Mouse (Mus musculus) gastrocnemius, postnatal 14 days (tissue): Measurements from ENCODE around the gene Sult4a1. TPM values are rescaled to one million over a fixed set of nuclear protein-coding genes. Genes with fewer than 3 reads are reported as not detected.
"Not testable (repeated sequence)": the region's sequence is repeated elsewhere in the genome, so short reads cannot be mapped to it uniquely, and the experiment has no call there.

Experiments used
- DNase-seq: peaks from one replicate; pipeline ENCODE4 v3.0.0; 2021; ENCODE audit warnings: mixed read lengths
- intact Hi-C: fragments of 180-260 bp; cut with DNase I; formaldehyde crosslinking; loops from one replicate; pipeline ENCODE4 v1.15.1; 2025; ENCODE audit warnings: low total_unique reads
- total RNA-seq, 2 experiments: library from RNA; stranded (reverse); gene quantifications; 2 replicates each; pipeline ENCODE4 v1.2.3; 2021

Sult4a1 gene
- total RNA-seq, 2 experiments from 2014 or later: 0.09 TPM; not detected in 1

DNA sequence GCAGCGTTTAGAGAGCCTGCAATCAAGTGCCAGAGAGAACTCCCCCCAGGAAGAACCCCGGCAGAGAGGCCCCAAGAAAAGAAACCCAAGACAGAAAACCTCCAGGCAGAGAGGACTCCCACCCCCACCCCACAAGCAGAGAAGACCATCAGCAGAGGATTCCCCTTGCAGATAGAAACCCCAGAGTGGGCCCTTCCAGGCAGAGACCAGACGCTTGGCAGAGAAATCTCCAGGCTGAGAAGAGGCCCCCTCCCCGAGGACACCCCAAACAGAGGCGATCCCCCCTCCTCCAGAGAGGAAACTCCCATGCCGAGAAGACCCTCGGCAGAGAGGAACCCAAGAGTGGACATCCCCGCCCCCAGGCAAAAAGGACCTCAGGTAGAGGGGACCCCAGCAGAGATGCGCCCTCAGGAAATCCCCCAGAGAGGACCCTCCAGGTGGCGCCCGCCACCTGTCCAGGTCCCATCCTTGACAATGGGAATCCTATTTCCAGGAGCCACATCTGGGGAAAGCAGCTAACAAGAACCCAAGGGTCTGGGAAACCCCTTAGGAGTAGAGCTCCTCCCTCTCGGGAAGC, 458 bp upstream of the Sult4a1 start:
- intact Hi-C loops: no loop called here
- DNase-seq: no peak

DNA sequence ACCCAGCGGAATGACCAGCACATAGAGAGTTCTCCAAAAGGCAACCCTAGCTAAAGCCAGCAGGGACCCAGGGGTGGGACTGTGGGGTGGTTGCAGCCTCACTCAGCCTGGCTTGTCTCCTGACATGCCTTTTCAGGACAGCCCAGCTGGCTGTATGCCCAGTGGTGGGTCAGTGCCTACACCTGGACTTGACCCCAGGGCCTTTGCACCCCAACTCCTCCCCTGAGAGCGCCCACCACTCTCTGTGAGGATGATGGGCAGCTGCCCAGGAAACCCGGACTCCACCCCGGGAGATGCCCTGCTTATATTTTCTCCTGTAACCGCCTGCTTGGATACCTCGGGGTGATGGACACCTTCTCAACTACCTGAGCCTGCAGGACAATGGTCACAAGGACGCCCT, 928 bp downstream of the Sult4a1 start:
- DNase-seq: no peak

DNA sequence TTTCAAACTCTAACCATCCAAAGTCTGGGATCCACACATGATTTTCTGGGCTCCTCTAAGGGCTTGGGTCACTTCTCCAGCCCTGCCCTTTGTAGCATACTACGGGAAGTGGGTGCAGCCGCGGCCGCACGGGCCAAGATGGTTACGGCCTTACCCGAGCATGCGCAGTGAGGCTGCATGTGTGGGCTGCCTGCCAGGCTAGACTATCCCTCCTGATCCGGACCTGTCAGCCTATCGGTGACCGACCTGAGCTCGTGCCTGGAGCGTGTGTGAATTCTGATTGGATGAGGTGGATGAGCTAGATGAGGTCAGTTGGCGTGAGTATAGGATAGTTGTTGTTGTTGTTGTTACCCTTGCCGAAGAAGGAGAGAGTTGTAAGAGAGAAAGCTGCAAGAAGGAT, 8.0 kb downstream of the Sult4a1 start:
- DNase-seq, intact Hi-C loops: not testable (repeated sequence)

More for the DNA sequence above, 928 bp downstream of the Sult4a1 start:
- intact Hi-C loops: no loop called here

DNA sequence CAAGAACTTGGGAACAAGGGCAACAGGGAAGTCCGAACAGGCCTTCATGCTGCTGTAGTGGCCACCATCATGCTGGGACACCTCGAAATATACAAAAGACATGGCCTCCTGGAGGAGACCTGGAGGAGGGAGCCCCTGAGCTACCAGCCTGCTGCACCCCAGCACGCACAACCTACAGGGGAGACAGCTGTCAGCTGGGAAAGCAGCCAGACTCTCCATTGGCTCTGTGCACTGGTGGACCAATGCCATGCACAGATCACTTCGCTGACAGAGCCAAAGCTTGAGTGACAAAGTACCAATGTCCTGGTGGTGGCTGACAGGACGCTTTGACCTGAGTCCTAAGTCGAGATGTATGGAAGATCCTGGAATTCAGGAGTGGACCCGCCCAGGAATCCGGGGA, 9.5 kb downstream of the Sult4a1 start:
- DNase-seq: peak; percentile 39
- intact Hi-C loops: no loop called here

DNA sequence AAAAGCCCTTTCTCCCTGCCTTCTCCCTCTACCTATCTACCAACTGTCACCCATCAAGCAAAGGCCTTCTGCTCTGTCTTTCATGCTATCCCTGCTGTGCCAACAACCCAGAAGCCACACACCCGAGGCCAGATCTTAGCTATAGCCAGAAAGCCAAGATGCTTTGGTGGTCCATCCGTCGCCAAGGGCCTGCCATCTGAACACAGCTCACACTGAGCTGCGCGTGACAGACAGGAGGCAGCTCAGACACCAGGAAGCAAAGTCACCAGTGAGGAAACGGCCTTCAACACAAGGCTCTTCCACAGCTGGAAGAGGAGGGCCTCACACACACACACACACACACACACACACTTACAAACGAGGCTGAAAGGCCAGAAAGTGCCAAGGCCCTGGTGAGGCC, 10.6 kb downstream of the Sult4a1 start:
- intact Hi-C loops: no loop called here
- DNase-seq: no peak

DNA sequence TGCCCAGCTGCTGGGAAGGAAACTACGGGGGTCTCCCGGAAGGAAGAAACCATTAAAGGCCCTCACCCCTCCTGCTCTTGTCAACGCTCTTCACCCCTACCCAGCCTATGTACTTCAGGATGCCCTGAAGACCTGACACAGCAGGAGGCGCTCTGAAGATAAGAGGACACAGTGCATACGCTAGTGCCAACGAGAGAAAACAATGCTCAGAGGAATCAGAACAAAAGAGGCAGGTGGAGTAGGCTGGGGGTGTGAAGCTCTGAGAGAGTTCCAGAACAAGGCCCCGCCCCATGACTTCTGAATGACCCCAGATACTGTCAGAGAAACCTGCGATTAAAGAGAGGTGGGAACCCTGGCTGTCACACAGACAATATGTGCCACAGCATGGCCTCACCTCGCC, 18.8 kb downstream of the Sult4a1 start:
- intact Hi-C loops: loop anchor here (10.0 kb wide), 1 partner anchor 538 kb away; no protein-coding TSS in a partner anchor
- no peak for DNase-seq

DNA sequence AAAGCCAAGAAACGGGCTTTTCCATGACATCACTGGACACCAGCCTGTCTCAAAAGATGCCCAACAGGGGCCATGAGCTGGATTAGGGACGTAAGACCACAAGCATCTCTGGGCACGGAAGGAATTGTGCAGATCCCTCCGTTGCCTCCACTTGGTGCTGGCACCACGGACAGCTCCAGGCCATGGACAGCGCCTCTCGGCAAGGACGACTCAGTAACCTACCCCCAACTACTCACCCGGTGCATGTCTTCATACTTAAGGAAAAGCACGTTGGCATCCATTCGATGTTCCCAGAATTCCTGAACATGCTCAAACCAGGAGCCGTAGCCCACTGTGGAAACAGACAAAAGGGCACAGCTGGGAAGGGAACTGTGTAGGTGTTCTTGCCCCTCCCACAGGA, 19.2 kb downstream of the Sult4a1 start:
- no peak for DNase-seq
- intact Hi-C loops: loop anchor here (10.0 kb wide), 1 partner anchor 538 kb away; no protein-coding TSS in a partner anchor

DNA sequence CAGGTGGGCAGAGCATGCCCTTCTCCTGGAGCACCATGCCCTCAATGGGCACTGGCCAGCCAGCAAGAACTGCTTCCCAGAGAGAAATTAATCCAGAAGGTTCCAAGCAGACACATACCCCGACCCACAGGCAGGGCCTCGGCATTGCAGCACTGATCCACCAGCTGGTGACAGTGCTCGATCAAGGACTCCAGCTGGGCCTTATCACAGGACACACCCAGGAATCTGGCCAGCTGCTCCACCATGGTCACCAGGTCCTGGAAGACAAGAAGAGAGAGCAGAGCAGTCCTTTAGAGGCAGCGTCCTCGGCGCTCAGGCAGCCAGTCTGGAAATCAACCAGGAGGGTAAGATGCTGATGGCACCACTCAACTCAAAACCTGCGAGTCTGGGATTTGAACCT, 25.5 kb downstream of the Sult4a1 start:
- intact Hi-C loops: loop anchor here (10.0 kb wide), 1 partner anchor 545 kb away; no protein-coding TSS in a partner anchor
- no peak for DNase-seq

DNA sequence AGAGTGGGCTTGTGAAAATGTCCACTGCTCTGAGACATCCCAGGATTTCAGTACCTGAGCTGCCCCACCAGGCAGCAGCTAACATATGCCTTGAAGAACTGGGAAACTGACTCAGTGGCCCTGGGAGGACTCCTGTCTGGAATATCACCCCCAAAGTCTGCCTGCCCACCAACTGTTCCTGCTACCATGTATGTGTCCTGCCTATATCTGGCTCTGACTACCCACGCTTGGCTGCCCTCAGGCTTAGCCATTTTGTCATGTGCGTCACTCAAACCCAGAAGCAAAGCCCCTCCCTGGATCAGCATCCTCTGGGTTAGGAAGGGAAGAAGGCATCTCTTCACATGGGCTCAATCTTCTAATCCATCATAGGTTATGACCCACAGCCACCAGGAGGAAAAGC, 26.0 kb downstream of the Sult4a1 start:
- intact Hi-C loops: no loop called here
- no peak for DNase-seq

DNA sequence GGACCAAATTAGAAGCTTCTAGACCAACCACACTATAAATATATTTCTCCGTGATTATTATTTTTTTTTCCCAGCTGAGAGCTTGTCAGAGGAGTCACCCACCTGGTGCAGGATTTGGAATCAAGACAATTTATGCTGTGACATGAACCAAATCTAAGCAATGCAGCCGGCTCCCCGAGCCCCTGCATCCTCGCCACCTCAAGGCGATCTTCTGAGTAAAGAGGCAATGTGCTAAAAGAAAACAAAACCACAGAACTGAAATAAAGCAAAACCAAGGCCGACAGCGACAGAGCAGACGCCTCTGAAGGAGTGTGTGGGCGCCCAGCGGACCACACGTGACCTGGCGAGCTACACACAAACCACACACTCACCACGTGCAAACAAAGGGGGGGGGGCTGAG, 26.9 kb downstream of the Sult4a1 start:
- no peak for DNase-seq
- intact Hi-C loops: no loop called here

DNA sequence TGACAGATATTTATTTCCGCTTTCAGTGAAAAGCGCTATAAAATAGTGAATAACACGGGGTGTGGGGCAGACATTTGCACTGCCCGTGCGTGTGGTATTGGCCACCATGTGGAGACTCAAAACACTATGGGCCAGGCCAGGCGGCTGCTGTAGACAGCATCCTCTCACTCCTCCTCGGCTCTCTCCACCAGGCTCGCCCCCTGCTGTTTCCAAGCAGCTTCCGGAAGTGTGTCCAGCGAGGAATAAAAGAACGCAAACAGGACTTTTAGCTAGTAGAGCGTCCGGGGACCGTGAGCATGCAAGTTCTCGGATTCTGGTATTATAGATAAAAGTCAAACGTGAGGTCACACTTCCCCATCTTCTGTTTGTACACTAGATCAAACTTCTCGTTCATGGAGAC, 28.4 kb downstream of the Sult4a1 start:
- DNase-seq: no peak
- intact Hi-C loops: no loop called here

DNA sequence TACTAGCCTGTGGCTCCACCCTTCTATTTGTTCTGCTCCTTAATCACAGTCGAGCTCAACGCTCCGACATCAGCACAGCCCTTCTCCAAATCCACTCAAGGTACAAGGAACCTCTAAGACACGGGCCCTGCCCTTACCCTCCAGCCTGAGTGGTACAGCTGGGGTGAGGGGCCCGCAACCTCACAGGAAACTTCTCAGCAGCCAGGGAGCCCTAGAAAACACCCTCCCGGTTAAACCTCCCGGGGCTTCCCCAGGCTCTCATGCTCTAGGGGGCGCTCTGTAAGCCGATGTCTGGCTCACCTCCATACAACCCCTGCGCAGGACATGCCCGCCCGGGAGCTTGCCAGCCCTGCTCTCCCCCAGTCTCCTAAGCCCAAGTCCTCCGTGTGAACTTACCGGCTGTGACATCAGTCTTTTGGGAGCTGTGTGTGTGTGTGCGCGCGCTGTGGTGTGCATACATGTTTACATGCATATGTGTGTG, 30.8 kb downstream of the Sult4a1 start:
- intact Hi-C loops: no loop called here
- no peak for DNase-seq

DNA sequence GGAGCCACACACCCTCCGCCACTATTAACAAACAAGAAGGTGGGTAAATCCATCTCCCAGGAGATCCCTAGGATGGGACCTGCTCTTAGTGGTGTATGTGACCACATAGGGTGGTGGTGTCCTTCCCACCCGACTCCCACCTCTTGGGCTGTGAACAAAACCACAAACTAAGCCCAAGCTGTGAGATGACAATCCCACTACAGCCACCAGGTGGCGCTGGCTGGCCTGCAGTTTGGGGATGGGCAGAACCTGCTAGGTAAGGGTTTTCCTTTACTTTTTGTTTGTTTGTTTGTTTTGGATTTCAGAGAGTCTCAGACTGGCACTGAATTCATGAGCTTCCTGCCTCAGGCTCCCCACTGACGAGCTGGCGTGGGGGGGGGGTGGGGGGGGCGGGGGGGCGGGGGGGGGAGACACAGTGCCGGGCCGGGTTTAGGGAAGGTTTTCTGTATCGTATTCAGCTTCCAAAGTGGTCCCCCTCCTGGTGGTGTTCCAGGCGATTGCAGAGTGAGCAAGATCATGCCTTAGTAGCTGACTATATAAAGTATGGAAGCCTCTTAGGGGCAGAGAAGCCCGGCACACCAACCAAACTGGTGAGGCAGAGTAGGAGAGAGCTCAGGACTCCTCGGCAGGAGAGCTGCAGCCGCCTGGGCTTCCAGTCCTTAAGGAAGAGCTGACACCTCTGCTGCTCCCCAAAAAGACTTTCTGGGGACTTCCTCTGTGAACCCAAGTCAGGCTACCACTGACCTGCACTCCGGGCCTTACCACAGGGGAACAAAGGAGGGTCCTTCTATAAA, 31.4 kb downstream of the Sult4a1 start:
- intact Hi-C loops: no loop called here
- DNase-seq: peak; percentile 46

DNA sequence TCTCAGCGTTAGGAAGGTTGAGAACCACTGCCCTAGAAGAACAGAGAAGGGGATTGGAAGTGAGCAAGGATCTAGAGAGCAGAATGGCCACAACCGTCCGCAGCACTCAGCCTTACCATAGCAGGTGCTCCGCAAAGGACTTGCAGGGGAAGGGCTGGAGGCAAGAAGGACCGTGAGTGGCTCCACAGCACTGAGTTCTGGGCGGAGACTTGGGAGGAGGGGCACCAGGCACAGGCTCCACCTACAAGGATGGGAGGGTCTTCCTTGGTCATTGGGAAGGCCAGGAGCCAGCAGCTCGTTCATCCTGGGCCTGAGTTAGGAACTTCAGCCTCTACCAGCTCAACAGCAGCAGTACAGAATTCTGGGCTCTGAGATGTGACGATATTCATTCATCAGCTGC, 32.5 kb downstream of the Sult4a1 start:
- intact Hi-C loops: no loop called here
- DNase-seq: no peak

DNA sequence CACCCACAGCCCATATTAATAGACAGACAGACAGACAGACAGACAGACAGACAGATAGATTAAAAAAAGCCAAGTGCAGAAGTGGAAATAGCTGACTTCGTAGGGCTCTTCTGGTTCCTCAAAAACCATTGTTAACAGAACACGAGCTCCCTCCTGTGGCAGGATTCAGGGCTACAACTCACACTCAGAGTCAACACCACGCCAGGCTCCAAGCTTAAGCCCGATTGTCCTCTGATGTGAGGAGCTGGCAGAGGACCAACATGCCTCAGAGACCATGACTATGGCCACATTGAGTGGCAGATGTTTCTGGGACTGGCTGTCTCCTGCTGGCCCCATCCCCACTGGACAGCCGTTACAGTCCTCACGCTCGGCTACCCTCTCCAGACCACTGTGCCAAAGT, 33.3 kb downstream of the Sult4a1 start:
- intact Hi-C loops: no loop called here
- DNase-seq: peak; percentile 66

DNA sequence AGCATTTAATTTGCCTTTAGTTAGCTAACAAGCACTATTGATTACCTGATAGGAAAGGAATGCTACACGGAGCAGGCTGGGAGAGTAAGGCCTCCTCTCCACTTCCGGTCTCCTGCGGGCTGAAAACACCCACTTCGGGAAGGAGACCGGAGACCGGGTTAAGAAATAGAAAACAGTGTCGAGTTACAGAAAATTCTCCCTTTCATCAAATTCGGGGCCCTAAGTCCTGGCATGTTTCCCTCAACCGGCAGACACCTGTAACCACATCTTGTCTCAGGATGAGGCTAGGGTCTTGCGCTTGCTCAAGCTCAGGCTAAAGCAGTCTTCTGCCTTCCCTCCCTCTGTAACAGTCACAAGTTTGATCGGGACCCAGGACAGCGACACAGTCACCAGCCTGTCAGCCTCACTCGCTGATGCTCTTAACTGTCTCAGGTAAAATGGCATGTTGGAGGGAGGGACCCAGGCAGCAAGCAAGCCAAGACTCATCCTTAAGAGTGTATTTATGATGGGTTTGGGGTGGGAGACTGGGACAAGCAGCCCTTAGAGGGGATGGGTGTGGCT, 35.4 kb downstream of the Sult4a1 start:
- intact Hi-C loops: no loop called here

DNA sequence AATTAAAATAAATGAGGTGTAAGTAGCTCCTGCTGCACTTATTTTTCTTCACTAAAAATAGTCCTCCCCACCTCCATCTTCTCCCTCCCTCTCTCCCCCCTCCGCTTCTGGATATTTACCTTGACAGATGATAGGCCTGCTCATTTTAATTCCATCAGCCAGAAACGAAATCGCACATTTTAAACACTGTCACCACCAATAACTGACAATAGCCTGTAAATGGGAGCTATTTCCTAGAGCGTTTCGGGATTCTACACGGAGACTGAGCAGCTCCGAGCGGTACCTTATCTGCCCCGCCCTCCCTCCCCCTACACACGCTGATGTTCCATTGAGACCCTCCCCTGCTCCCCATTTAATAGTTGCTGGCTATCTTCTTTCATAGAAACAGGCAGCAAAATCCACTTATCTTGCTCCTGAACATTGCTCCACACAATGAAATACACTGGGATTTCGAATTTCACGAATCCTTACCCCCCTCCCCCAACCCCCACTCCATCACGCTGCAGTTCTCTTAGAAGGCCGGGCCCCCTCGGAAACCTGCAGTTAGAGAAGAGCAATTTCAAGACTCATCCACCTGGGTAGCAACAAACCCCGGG, 36.0 kb downstream of the Sult4a1 start:
- intact Hi-C loops: no loop called here
- DNase-seq: no peak

More for the DNA sequence above, 35.4 kb downstream of the Sult4a1 start:
- no peak for DNase-seq

DNA sequence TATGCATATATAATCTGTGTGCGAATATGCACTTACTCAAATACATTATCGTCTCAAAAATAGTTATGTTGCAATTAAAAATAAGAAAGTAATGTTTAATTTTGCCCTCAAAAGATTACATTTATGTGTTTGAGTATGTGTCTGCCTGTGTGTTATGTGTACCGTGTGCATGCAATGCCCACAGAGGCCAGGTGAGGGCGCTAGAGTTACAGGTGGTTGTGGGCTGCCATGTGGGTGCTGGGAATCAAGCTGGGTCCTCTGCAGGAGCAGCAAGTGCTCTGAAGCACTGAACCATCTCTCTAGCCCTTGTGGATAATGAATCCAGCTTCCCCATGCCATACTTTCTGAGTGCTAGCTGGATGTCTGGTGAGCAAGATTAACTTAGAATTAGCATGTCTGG, 39.9 kb downstream of the Sult4a1 start:
- intact Hi-C loops: no loop called here
- DNase-seq: no peak

DNA sequence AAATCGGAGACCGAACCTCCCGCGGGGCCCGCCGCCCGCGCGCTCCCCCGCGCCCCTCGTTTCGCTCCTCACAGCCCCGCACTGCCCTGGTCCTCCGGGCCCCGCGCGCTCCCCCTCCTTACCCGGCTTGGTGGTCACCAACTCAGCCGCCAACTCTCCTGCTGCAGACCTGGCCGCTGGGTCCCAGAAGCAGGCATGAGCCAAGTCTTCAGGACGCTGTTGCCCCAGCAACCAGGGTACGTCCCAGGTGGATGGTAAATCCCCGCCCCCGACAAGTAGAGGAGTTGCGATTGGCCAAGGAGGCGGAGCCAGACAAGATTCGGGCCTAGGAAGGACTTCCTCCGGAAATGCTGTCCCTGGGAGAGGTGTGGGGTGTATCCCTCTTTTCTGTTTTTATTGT, 40.4 kb downstream of the Sult4a1 start, which contains the start of gene Efcab6:
Gene Efcab6 (minus strand): TSS at position 240 of the 400 bp plus-strand sequence.
- DNase-seq: no peak
- intact Hi-C loops: no loop called here

DNA sequence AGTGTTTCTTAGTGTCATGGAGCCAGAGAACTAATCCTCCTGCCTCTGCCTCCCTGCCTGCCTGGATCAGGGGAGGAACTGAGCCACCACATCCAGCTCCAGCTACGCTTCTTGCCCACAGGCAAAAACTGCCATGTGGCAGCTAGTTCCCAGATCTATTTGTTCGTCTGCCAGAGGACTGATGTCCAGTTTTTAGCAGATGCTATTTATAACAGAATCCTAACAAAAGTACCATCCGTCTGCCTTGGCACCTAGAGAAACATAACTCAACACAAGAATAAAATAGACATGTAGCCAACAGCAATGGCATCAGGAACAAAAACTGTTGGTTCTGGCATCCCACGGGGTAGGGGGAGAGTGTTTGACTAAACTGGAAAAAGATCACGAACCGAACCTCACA, 46.7 kb downstream of the Sult4a1 start:
- intact Hi-C loops: no loop called here
- DNase-seq: no peak
